Mouse (Mus musculus) kidney, adult 2 months (tissue): Measurements from ENCODE around the gene Scyl1.

ENCODE experiments used
- CTCF ChIP-seq: fragments of 200-500 bp; conservative IDR thresholded peaks from 2 replicates; pipeline ENCODE4 v1.5.1; 2011; ENCODE audit warnings: low read depth, mild to moderate bottlenecking, control low read depth, low read length, moderate library complexity, mixed read lengths; ENCODE audit not compliant: insufficient read depth, insufficient read length
- POLR2A ChIP-seq: fragments of 200-500 bp; IDR thresholded peaks from one replicate; pipeline ENCODE4 v1.6.1; 2011; ENCODE audit warnings: low read depth, low read length, control low read depth

DNA sequence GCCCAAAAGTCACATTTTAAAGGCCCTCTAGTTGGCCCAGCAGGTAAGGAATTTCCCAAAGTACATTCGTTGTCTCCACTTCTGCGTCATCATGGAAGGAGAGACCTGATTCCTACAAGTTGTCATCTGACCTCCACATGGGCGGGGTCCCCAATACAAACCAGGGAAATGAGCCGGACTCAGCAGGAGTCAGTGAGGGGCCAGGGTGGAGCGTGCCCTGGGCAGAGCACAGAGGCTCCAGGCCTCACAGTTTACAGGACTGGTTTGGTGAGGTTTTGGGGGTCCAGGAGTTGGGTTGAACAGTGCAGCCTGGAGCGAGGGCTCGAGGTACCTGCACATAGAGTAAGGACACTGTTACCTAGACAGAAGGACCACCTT is 38.5 kb upstream of the Scyl1 start:
- TF ChIP-seq POLR2A (no peak), CTCF (no peak)
